Mouse (Mus musculus): ENCODE measurements around the gene Gpx2. TPM values are rescaled to one million over a fixed set of nuclear protein-coding genes. Genes with fewer than 3 reads are reported as not detected.

Gene Gpx2
- polyA plus RNA-seq, 1 experiment from 2014 or later: not detected

- no peak for DNase-seq
- Histone ChIP-seq H3K27ac (replicated peaks; ENCODE audit: low read depth, low read length) (no peak overlapping the region), H3K27me3 (ENCODE audit: control insufficient read depth, insufficient read depth, low read length) (no peaks in the 10 kb centered on the region), H3K9me3 (ENCODE audit: control insufficient read depth, low read length) (no peaks in the 10 kb centered on the region), H3K36me3 (ENCODE audit: control insufficient read depth, insufficient read depth, low read length) (0 out of 2 replicates have a peak, but pooled peaks cover 4% of the 10 kb centered on the region), H3K4me3 (replicated peaks; ENCODE audit: low read depth, low read length) (no peak overlapping the region), H3K4me1 (ENCODE audit: control insufficient read depth, insufficient read depth, low read length) (no peaks in the 10 kb centered on the region), H3K4me2 (ENCODE audit: low read length) (no peak overlapping the region), H3K9ac (replicated peaks; ENCODE audit: low read length) (no peak overlapping the region)
- 94% methylated on average over 5 of the region's 5 CpGs for WGBS
- no peak for ATAC-seq (ENCODE audit: low FRiP score, low TSS enrichment)
These were observed 18.5 kb downstream of the Gpx2 start for GRCm38 (mm10) chr12:76776898-76777297.

- H3K27me3 ChIP-seq (ENCODE audit: control insufficient read depth, insufficient read depth, low read length): no peaks in the 10 kb centered on the region
- no peak overlapping the region for H3K27ac ChIP-seq (replicated peaks; ENCODE audit: low read depth, low read length)
- DNase-seq: no peak
- no peaks in the 10 kb centered on the region for H3K4me1 ChIP-seq (ENCODE audit: control insufficient read depth, insufficient read depth, low read length)
- 72% methylated on average over 4 of the region's 4 CpGs for WGBS
- H3K4me2 ChIP-seq (ENCODE audit: low read length): no peak overlapping the region
- no peaks in the 10 kb centered on the region for H3K9me3 ChIP-seq (ENCODE audit: control insufficient read depth, low read length)
- no peak overlapping the region for H3K9ac ChIP-seq (replicated peaks; ENCODE audit: low read length)
- 0 out of 2 replicates have a peak, but pooled peaks cover 4% of the 10 kb centered on the region for H3K36me3 ChIP-seq (ENCODE audit: control insufficient read depth, insufficient read depth, low read length)
- no peak overlapping the region for H3K4me3 ChIP-seq (replicated peaks; ENCODE audit: low read depth, low read length)
- no peak for ATAC-seq (ENCODE audit: low FRiP score, low TSS enrichment)
These were observed 20.2 kb downstream of the Gpx2 start for GRCm38 (mm10) chr12:76775132-76775531.

GRCm38 (mm10) chr12:76774652-76775051 lies 20.7 kb downstream of the Gpx2 start:
- Histone ChIP-seq H3K27ac (replicated peaks; ENCODE audit: low read depth, low read length) (no peak overlapping the region), H3K27me3 (ENCODE audit: control insufficient read depth, insufficient read depth, low read length) (no peaks in the 10 kb centered on the region), H3K9ac (replicated peaks; ENCODE audit: low read length) (no peak overlapping the region), H3K4me1 (ENCODE audit: control insufficient read depth, insufficient read depth, low read length) (no peaks in the 10 kb centered on the region), H3K36me3 (ENCODE audit: control insufficient read depth, insufficient read depth, low read length) (0 out of 2 replicates have a peak, but pooled peaks cover 4% of the 10 kb centered on the region), H3K9me3 (ENCODE audit: control insufficient read depth, low read length) (no peaks in the 10 kb centered on the region), H3K4me3 (replicated peaks; ENCODE audit: low read depth, low read length) (no peak overlapping the region), H3K4me2 (ENCODE audit: low read length) (no peak overlapping the region)
- ATAC-seq (ENCODE audit: low FRiP score, low TSS enrichment) (no peak), DNase-seq (no peak)
- 86% methylated on average over 3 of the region's 3 CpGs for WGBS

- H3K4me1 ChIP-seq (ENCODE audit: control insufficient read depth, insufficient read depth, low read length): no peaks in the 10 kb centered on the region
- no peak overlapping the region for H3K4me3 ChIP-seq (replicated peaks; ENCODE audit: low read depth, low read length)
- H3K27me3 ChIP-seq (ENCODE audit: control insufficient read depth, insufficient read depth, low read length): no peaks in the 10 kb centered on the region
- H3K36me3 ChIP-seq (ENCODE audit: control insufficient read depth, insufficient read depth, low read length): no peaks in the 10 kb centered on the region
- no peak overlapping the region for H3K9ac ChIP-seq (replicated peaks; ENCODE audit: low read length)
- no peak for ATAC-seq (ENCODE audit: low FRiP score, low TSS enrichment)
- no peaks in the 10 kb centered on the region for H3K9me3 ChIP-seq (ENCODE audit: control insufficient read depth, low read length)
- no peak overlapping the region for H3K27ac ChIP-seq (replicated peaks; ENCODE audit: low read depth, low read length)
- WGBS: 93% methylated on average over 5 of the region's 5 CpGs
- H3K4me2 ChIP-seq (ENCODE audit: low read length): no peak overlapping the region
- no peak for DNase-seq
These were observed 23.8 kb downstream of the Gpx2 start for GRCm38 (mm10) chr12:76771540-76771939.

- DNase-seq (no peak), ATAC-seq (ENCODE audit: low FRiP score, low TSS enrichment) (no peak)
- no peaks in the 10 kb centered on the region for H3K36me3 ChIP-seq (ENCODE audit: control insufficient read depth, insufficient read depth, low read length)
- H3K4me2 ChIP-seq (ENCODE audit: low read length): no peak overlapping the region
- no peaks in the 10 kb centered on the region for H3K27me3 ChIP-seq (ENCODE audit: control insufficient read depth, insufficient read depth, low read length)
- 92% methylated on average over 5 of the region's 5 CpGs for WGBS
- H3K9me3 ChIP-seq (ENCODE audit: control insufficient read depth, low read length): no peaks in the 10 kb centered on the region
- no peak overlapping the region for H3K27ac ChIP-seq (replicated peaks; ENCODE audit: low read depth, low read length)
- H3K9ac ChIP-seq (replicated peaks; ENCODE audit: low read length): no peak overlapping the region
- H3K4me3 ChIP-seq (replicated peaks; ENCODE audit: low read depth, low read length): no peak overlapping the region
- peaks cover 4% of the 10 kb centered on the region; the same call in 1 of the 2 replicates for H3K4me1 ChIP-seq (ENCODE audit: control insufficient read depth, insufficient read depth, low read length)
These were observed 24.4 kb downstream of the Gpx2 start for GRCm38 (mm10) chr12:76770841-76771500.

- H3K36me3 ChIP-seq (ENCODE audit: control insufficient read depth, insufficient read depth, low read length): no peaks in the 10 kb centered on the region
- 31% methylated on average over 20 of the region's 20 CpGs for WGBS
- DNase-seq (no peak), ATAC-seq (ENCODE audit: low FRiP score, low TSS enrichment) (0 out of 2 replicates have a peak, but pooled peaks have one; percentile 31)
- no peaks in the 10 kb centered on the region for H3K9me3 ChIP-seq (ENCODE audit: control insufficient read depth, low read length)
- H3K4me2 ChIP-seq (ENCODE audit: low read length): peak overlapping the region; percentile 60
- H3K27me3 ChIP-seq (ENCODE audit: control insufficient read depth, insufficient read depth, low read length): no peaks in the 10 kb centered on the region
- peak overlapping the region; percentile 79 for H3K9ac ChIP-seq (replicated peaks; ENCODE audit: low read length)
- H3K27ac ChIP-seq (replicated peaks; ENCODE audit: low read depth, low read length): peak overlapping the region; percentile 84
- peak overlapping the region; percentile 59 for H3K4me3 ChIP-seq (replicated peaks; ENCODE audit: low read depth, low read length)
- H3K4me1 ChIP-seq (ENCODE audit: control insufficient read depth, insufficient read depth, low read length): peaks cover 4% of the 10 kb centered on the region; the same call in 1 of the 2 replicates
These were observed 29.3 kb downstream of the Gpx2 start for GRCm38 (mm10) chr12:76765901-76766630.

- peak; percentile 98 for DNase-seq
These were observed 30.0 kb downstream of the Gpx2 start, which contains the start of the genes Churc1 and Fntb for GRCm38 (mm10) chr12:76765354-76765851. Churc1 (plus strand) TSS chr12:76765538. Fntb (plus strand) TSS chr12:76765589.

GRCm38 (mm10) chr12:76752652-76753318 lies 42.6 kb downstream of the Gpx2 start:
- no peak overlapping the region for H3K4me2 ChIP-seq (ENCODE audit: low read length)
- H3K9ac ChIP-seq (replicated peaks; ENCODE audit: low read length): no peak overlapping the region
- WGBS: 45% methylated on average over 14 of the region's 14 CpGs
- no peaks in the 10 kb centered on the region for H3K4me1 ChIP-seq (ENCODE audit: control insufficient read depth, insufficient read depth, low read length)
- no peak overlapping the region for H3K4me3 ChIP-seq (replicated peaks; ENCODE audit: low read depth, low read length)
- H3K27me3 ChIP-seq (ENCODE audit: control insufficient read depth, insufficient read depth, low read length): no peaks in the 10 kb centered on the region
- DNase-seq (peak; percentile 83), ATAC-seq (ENCODE audit: low FRiP score, low TSS enrichment) (no peak)
- H3K36me3 ChIP-seq (ENCODE audit: control insufficient read depth, insufficient read depth, low read length): no peaks in the 10 kb centered on the region
- no peaks in the 10 kb centered on the region for H3K9me3 ChIP-seq (ENCODE audit: control insufficient read depth, low read length)
- no peak overlapping the region for H3K27ac ChIP-seq (replicated peaks; ENCODE audit: low read depth, low read length)

More at GRCm38 (mm10) chr12:76765354-76765851, 30.0 kb downstream of the Gpx2 start, which contains the start of the genes Churc1 and Fntb:
- ATAC-seq (ENCODE audit: low FRiP score, low TSS enrichment): peak; percentile 94
- Histone ChIP-seq H3K27ac (replicated peaks; ENCODE audit: low read depth, low read length) (peak within 1 kb of the TSS; percentile 84), H3K4me2 (ENCODE audit: low read length) (peak within 1 kb of the TSS; percentile 60), H3K36me3 (ENCODE audit: control insufficient read depth, insufficient read depth, low read length) (no peaks in the 10 kb centered on the region), H3K4me1 (ENCODE audit: control insufficient read depth, insufficient read depth, low read length) (peaks cover 4% of the 10 kb centered on the region; the same call in 1 of the 2 replicates), H3K27me3 (ENCODE audit: control insufficient read depth, insufficient read depth, low read length) (no peaks in the 10 kb centered on the region), H3K9me3 (ENCODE audit: control insufficient read depth, low read length) (no peaks in the 10 kb centered on the region), H3K4me3 (replicated peaks; ENCODE audit: low read depth, low read length) (peak within 1 kb of the TSS; percentile 59), H3K9ac (replicated peaks; ENCODE audit: low read length) (peak within 1 kb of the TSS; percentile 79)
- under 1% methylated on average over 31 of the region's 31 CpGs for WGBS

Data from midbrain, embryonic 14.5 days (tissue).